Mouse (Mus musculus) forebrain, postnatal 0 days (tissue): Measurements from ENCODE around the gene Vwa8. TPM values are rescaled to one million over a fixed set of nuclear protein-coding genes. Genes with fewer than 3 reads are reported as not detected.

Source experiments
- ATAC-seq: fragments of 200-750 bp; cut with Nextera tagmentation; 2 replicates; pipeline ENCODE4 v1.8.0; 2017; ENCODE audit warnings: mild to moderate bottlenecking, moderate library complexity
- DNase-seq: peaks from one replicate; pipeline ENCODE4 v3.0.0-alpha.2; 2015
- H3K27ac ChIP-seq: fragments of 300-500 bp; sonication (generic); 2 replicates; pipeline ENCODE4 v1.5.1; 2014; ENCODE audit warnings: low read depth, mild to moderate bottlenecking, antibody characterized with exemption, low read length, moderate library complexity, mixed read lengths
- H3K27me3 ChIP-seq: fragments of 300-500 bp; sonication (generic); 2 replicates; pipeline ENCODE4 v1.6.1; 2014; ENCODE audit warnings: mild to moderate bottlenecking, low read length, mixed read lengths; ENCODE audit not compliant: insufficient read depth
- H3K36me3 ChIP-seq: fragments of 300-500 bp; sonication (generic); 2 replicates; pipeline ENCODE4 v1.6.1; 2014; ENCODE audit warnings: mild to moderate bottlenecking, moderate library complexity; ENCODE audit not compliant: insufficient read depth
- H3K4me1 ChIP-seq: fragments of 300-500 bp; sonication (generic); 2 replicates; pipeline ENCODE4 v1.6.1; 2014; ENCODE audit warnings: antibody characterized with exemption; ENCODE audit not compliant: insufficient read depth
- H3K4me2 ChIP-seq: fragments of 300-500 bp; sonication (generic); 2 replicates; pipeline ENCODE4 v1.6.1; 2014; ENCODE audit warnings: low read depth, mild to moderate bottlenecking, moderate library complexity
- H3K4me3 ChIP-seq: fragments of 300-500 bp; sonication (generic); 2 replicates; pipeline ENCODE4 v1.5.1; 2014; ENCODE audit warnings: low read depth, low read length, mixed read lengths
- H3K9ac ChIP-seq: fragments of 300-500 bp; sonication (generic); 2 replicates; pipeline ENCODE4 v1.6.1; 2014; ENCODE audit warnings: mild to moderate bottlenecking
- H3K9me3 ChIP-seq: fragments of 300-500 bp; sonication (generic); 2 replicates; pipeline ENCODE4 v1.6.1; 2016; ENCODE audit warnings: low read length
- CTCF ChIP-seq: sonication (generic); IDR thresholded peaks from 2 replicates; pipeline ENCODE4 v1.5.1; 2016; ENCODE audit warnings: antibody characterized with exemption, control low read depth, low read depth
- WGBS: fragments of 180-500 bp; shearing (Covaris S2); extraction: QIAGEN DNeasy Blood & Tissue Kit; methylation state at CpG from one replicate; pipeline ENCODE4 v1.1.7; 2014; 5-methylcytosine and 5-hydroxymethylcytosine counted together
- polyA plus RNA-seq: library from polyadenylated mRNA; unstranded; fragments of >200 nt; fragmentation: Nextera tagmentation; extraction: Ambion mirVana; gene quantifications from 2 replicates; pipeline ENCODE4 v1.2.1, GENCODE M21; 2015
- total RNA-seq: library from RNA; depleted of rRNA; stranded (reverse); fragments of >200 nt; gene quantifications from 2 replicates; pipeline ENCODE4 v1.2.3, GENCODE M21; 2014

Gene Vwa8
- total and polyA plus RNA-seq, 2 experiments from 2014 or later = 5.1 to 13.9 TPM

- Histone ChIP-seq H3K4me2 (no peak overlapping the region), H3K27me3 (no peaks in the 10 kb centered on the region), H3K4me3 (no peak overlapping the region), H3K36me3 (no peaks in the 10 kb centered on the region), H3K4me1 (no peaks in the 10 kb centered on the region), H3K9ac (no peak overlapping the region), H3K9me3 (no peaks in the 10 kb centered on the region), H3K27ac (no peak overlapping the region)
- peak; percentile 58; the same call in 1 of the 2 replicates for ATAC-seq
- 69% methylated on average over 4 of the region's 4 CpGs for WGBS
- DNase-seq = peak; percentile 54
- TF ChIP-seq CTCF = no peak
Measured at GRCm38 (mm10) chr14:78824013-78824412, 24.8 kb upstream of the Vwa8 start.

GRCm38 (mm10) chr14:78824507-78824906 is 24.3 kb upstream of the Vwa8 start:
- no peaks in the 10 kb centered on the region for H3K4me1 ChIP-seq
- H3K4me2 ChIP-seq = no peak overlapping the region
- no peaks in the 10 kb centered on the region for H3K27me3 ChIP-seq
- WGBS = 57% methylated on average over 4 of the region's 4 CpGs
- H3K9ac ChIP-seq = no peak overlapping the region
- DNase-seq = no peak
- H3K36me3 ChIP-seq = no peaks in the 10 kb centered on the region
- no peak overlapping the region for H3K27ac ChIP-seq
- H3K9me3 ChIP-seq = no peaks in the 10 kb centered on the region
- no peak overlapping the region for H3K4me3 ChIP-seq
- no peak for ATAC-seq
- TF ChIP-seq CTCF = no peak

GRCm38 (mm10) chr14:78831158-78831557 is 17.7 kb upstream of the Vwa8 start:
- Histone ChIP-seq H3K36me3 (no peaks in the 10 kb centered on the region), H3K9ac (no peak overlapping the region), H3K4me1 (no peaks in the 10 kb centered on the region), H3K9me3 (0 out of 2 replicates have a peak, but pooled peaks cover 4% of the 10 kb centered on the region), H3K4me2 (no peak overlapping the region), H3K27ac (no peak overlapping the region), H3K27me3 (no peaks in the 10 kb centered on the region), H3K4me3 (no peak overlapping the region)
- DNase-seq = peak; percentile 30
- ATAC-seq = peak; percentile 91
- no peak for TF ChIP-seq CTCF
- WGBS = 57% methylated on average over 4 of the region's 4 CpGs

GRCm38 (mm10) chr14:78847948-78848347 is 904 bp upstream of the Vwa8 start:
- H3K27ac ChIP-seq = no peak overlapping the region
- DNase-seq = no peak

GRCm38 (mm10) chr14:78848477-78848876 is 375 bp upstream of the Vwa8 start:
- Histone ChIP-seq H3K4me3 (peak overlapping the region; percentile 66), H3K36me3 (no peaks in the 10 kb centered on the region), H3K27me3 (no peaks in the 10 kb centered on the region), H3K27ac (peak overlapping the region; percentile 71), H3K4me1 (no peaks in the 10 kb centered on the region), H3K4me2 (peak overlapping the region; percentile 87), H3K9ac (peak overlapping the region; percentile 86), H3K9me3 (no peaks in the 10 kb centered on the region)
- TF ChIP-seq CTCF = no peak
- DNase-seq (no peak), ATAC-seq (peak; percentile 4; the same call in 1 of the 2 replicates)
- 3% methylated on average over 3 of the region's 3 CpGs for WGBS

More at GRCm38 (mm10) chr14:78847948-78848347, 904 bp upstream of the Vwa8 start:
- Histone ChIP-seq H3K27me3 (no peaks in the 10 kb centered on the region), H3K4me2 (no peak overlapping the region), H3K9ac (no peak overlapping the region), H3K4me3 (no peak overlapping the region), H3K9me3 (no peaks in the 10 kb centered on the region), H3K36me3 (no peaks in the 10 kb centered on the region), H3K4me1 (no peaks in the 10 kb centered on the region)
- 87% methylated on average over 1 of the region's 1 CpGs for WGBS
- no peak for TF ChIP-seq CTCF
- no peak for ATAC-seq

GRCm38 (mm10) chr14:78849961-78850578 is 1.2 kb downstream of the Vwa8 start:
- Histone ChIP-seq H3K9ac (no peak overlapping the region), H3K4me2 (peak overlapping the region; percentile 87), H3K4me3 (no peak overlapping the region), H3K4me1 (no peaks in the 10 kb centered on the region), H3K9me3 (no peaks in the 10 kb centered on the region), H3K27me3 (no peaks in the 10 kb centered on the region), H3K27ac (no peak overlapping the region), H3K36me3 (no peaks in the 10 kb centered on the region)
- 64% methylated on average over 5 of the region's 5 CpGs for WGBS
- DNase-seq (no peak), ATAC-seq (no peak)
- TF ChIP-seq CTCF = no peak

- 46% methylated on average over 8 of the region's 8 CpGs for WGBS
- no peak for ATAC-seq
Measured at GRCm38 (mm10) chr14:78850666-78851065, 1.8 kb downstream of the Vwa8 start.

More at GRCm38 (mm10) chr14:78850666-78851065, 1.8 kb downstream of the Vwa8 start:
- no peak for TF ChIP-seq CTCF
- no peak overlapping the region for H3K4me3 ChIP-seq
- no peak for DNase-seq
- no peaks in the 10 kb centered on the region for H3K9me3 ChIP-seq
- no peak overlapping the region for H3K27ac ChIP-seq
- no peaks in the 10 kb centered on the region for H3K36me3 ChIP-seq
- H3K4me2 ChIP-seq = no peak overlapping the region
- no peaks in the 10 kb centered on the region for H3K27me3 ChIP-seq
- H3K4me1 ChIP-seq = no peaks in the 10 kb centered on the region
- no peak overlapping the region for H3K9ac ChIP-seq
